Mouse (Mus musculus) thymus, adult 2 months (tissue): ENCODE measurements around the gene Padi1.

Source experiments
- CTCF ChIP-seq: fragments of 200-500 bp; IDR thresholded peaks from 2 replicates; pipeline ENCODE4 v1.5.1; 2012; ENCODE audit warnings: mild to moderate bottlenecking, control low read depth, low read length, moderate library complexity, borderline replicate concordance; ENCODE audit not compliant: control insufficient read depth, poor library complexity, insufficient read depth; ENCODE audit errors: extremely low read depth
- POLR2A ChIP-seq: fragments of 200-500 bp; IDR thresholded peaks from 2 replicates; pipeline ENCODE4 v1.6.1; 2012; ENCODE audit warnings: mild to moderate bottlenecking, low read length, control low read depth, moderate library complexity; ENCODE audit not compliant: control insufficient read depth, poor library complexity, insufficient read depth; ENCODE audit errors: extremely low read depth

GRCm38 (mm10) chr4:140770433-140770832, 75.1 kb downstream of the Padi1 start:
- TF ChIP-seq POLR2A (no peak), CTCF (no peak)
